Mouse (Mus musculus) lung, postnatal 25 days (tissue): ENCODE data around the gene Secisbp2.
"Not testable (repeated sequence)": the region's sequence is repeated elsewhere in the genome, so short reads cannot be mapped to it uniquely, and the experiment has no call there.

Experiments
- DNase-seq: peaks from one replicate; pipeline ENCODE4 v3.0.0; 2022; ENCODE audit warnings: low spot score

Gene Secisbp2

GRCm38 (mm10) chr13:51651408-51652064, at the start of gene Secisbp2:
Gene Secisbp2, plus strand, starts transcription at chr13:51651697.
- DNase-seq = peak; percentile 94

GRCm38 (mm10) chr13:51602764-51603163, 48.7 kb upstream of the Secisbp2 start:
- no peak for DNase-seq

- no peak for DNase-seq
These were observed 48.1 kb upstream of the Secisbp2 start for GRCm38 (mm10) chr13:51603221-51603893.

GRCm38 (mm10) chr13:51603894-51604244, 47.6 kb upstream of the Secisbp2 start:
- DNase-seq = no peak

- DNase-seq = no peak
These were observed 42.3 kb upstream of the Secisbp2 start for GRCm38 (mm10) chr13:51609231-51609630.

- DNase-seq = no peak
These were observed 40.4 kb upstream of the Secisbp2 start for GRCm38 (mm10) chr13:51611060-51611459.

GRCm38 (mm10) chr13:51611500-51611899, 40.0 kb upstream of the Secisbp2 start:
- no peak for DNase-seq

GRCm38 (mm10) chr13:51615815-51616214, 35.7 kb upstream of the Secisbp2 start:
- DNase-seq = no peak

- DNase-seq = no peak
These were observed 35.0 kb upstream of the Secisbp2 start for GRCm38 (mm10) chr13:51616417-51617044.

GRCm38 (mm10) chr13:51617306-51617705, 34.2 kb upstream of the Secisbp2 start:
- no peak for DNase-seq

- peak; percentile 41 for DNase-seq
These were observed 33.6 kb upstream of the Secisbp2 start for GRCm38 (mm10) chr13:51617861-51618260.

GRCm38 (mm10) chr13:51618602-51619001, 32.9 kb upstream of the Secisbp2 start:
- DNase-seq = no peak

- no peak for DNase-seq
These were observed 28.9 kb upstream of the Secisbp2 start for GRCm38 (mm10) chr13:51622626-51623025.

GRCm38 (mm10) chr13:51623678-51624077, 27.8 kb upstream of the Secisbp2 start:
- no peak for DNase-seq

GRCm38 (mm10) chr13:51628273-51628848, 23.1 kb upstream of the Secisbp2 start:
- no peak for DNase-seq

- no peak for DNase-seq
These were observed 20.0 kb upstream of the Secisbp2 start for GRCm38 (mm10) chr13:51631354-51631992.

- no peak for DNase-seq
These were observed 18.8 kb upstream of the Secisbp2 start for GRCm38 (mm10) chr13:51632560-51633218.

GRCm38 (mm10) chr13:51635384-51635783, 16.1 kb upstream of the Secisbp2 start:
- not testable (repeated sequence) for DNase-seq

GRCm38 (mm10) chr13:51638958-51639357, 12.5 kb upstream of the Secisbp2 start:
- no peak for DNase-seq

GRCm38 (mm10) chr13:51641424-51641823, 10.1 kb upstream of the Secisbp2 start:
- no peak for DNase-seq

- no peak for DNase-seq
These were observed 9.2 kb upstream of the Secisbp2 start for GRCm38 (mm10) chr13:51642171-51642778.
